Mouse (Mus musculus): ENCODE data around the gene Defa26. TPM values are rescaled to one million over a fixed set of nuclear protein-coding genes. Genes with fewer than 3 reads are reported as not detected.

Defa26 gene
- polyA plus RNA-seq (2017; shearing (Covaris generic)): not detected

GRCm38 (mm10) chr8:21617883-21618282, at the start of gene Defa26:
TSS of gene Defa26 (plus strand) at chr8:21618183.

GRCm38 (mm10) chr8:21582706-21583105, 35.3 kb upstream of the Defa26 start, which contains the start of gene Defa28:
TSS of gene Defa28 (plus strand) at chr8:21583006.

GRCm38 (mm10) chr8:21594408-21594807, 23.6 kb upstream of the Defa26 start, which contains the start of gene Gm7861:
TSS of gene Gm7861 (minus strand) at chr8:21594508.

GRCm38 (mm10) chr8:21655480-21655879, 37.5 kb downstream of the Defa26 start, which contains the start of gene Defa17:
TSS of gene Defa17 (plus strand) at chr8:21655780.

GRCm38 (mm10) chr8:21665497-21665896, 47.5 kb downstream of the Defa26 start, which contains the start of gene Defa34:
TSS of gene Defa34 (plus strand) at chr8:21665797.

Other genes with a start within 250 kb of the Defa26 start
- not detected for gene Defa2, start 239.7 kb upstream of the Defa26 start, polyA plus RNA-seq (2017; shearing (Covaris generic))
- gene Defa33, start 226.4 kb upstream of the Defa26 start, polyA plus RNA-seq (2017; shearing (Covaris generic)): not detected
- gene Defa36, start 190.8 kb upstream of the Defa26 start, polyA plus RNA-seq (2017; shearing (Covaris generic)): not detected
- not detected for gene Gm7849, start 161.6 kb upstream of the Defa26 start, polyA plus RNA-seq (2017; shearing (Covaris generic))
- not detected for gene Defa20, start 108.9 kb upstream of the Defa26 start, polyA plus RNA-seq (2017; shearing (Covaris generic))
- not detected for gene Defa32, start 89.2 kb upstream of the Defa26 start, polyA plus RNA-seq (2017; shearing (Covaris generic))
- gene Defa37, start 52.8 kb upstream of the Defa26 start, polyA plus RNA-seq (2017; shearing (Covaris generic)): not detected
- gene Defa28, start 35.2 kb upstream of the Defa26 start, polyA plus RNA-seq (2017; shearing (Covaris generic)): not detected
- not detected for gene Gm7861, start 23.7 kb upstream of the Defa26 start, polyA plus RNA-seq (2017; shearing (Covaris generic))
- gene Defa17, start 37.6 kb downstream of the Defa26 start, polyA plus RNA-seq (2017; shearing (Covaris generic)): not detected
- gene Defa34, start 47.6 kb downstream of the Defa26 start, polyA plus RNA-seq (2017; shearing (Covaris generic)): not detected
- not detected for gene AY761184, start 85.5 kb downstream of the Defa26 start, polyA plus RNA-seq (2017; shearing (Covaris generic))
- not detected for gene Defa24, start 116.3 kb downstream of the Defa26 start, polyA plus RNA-seq (2017; shearing (Covaris generic))
- gene Defb50, start 205.4 kb downstream of the Defa26 start, polyA plus RNA-seq (2017; shearing (Covaris generic)): not detected
- not detected for gene Defb2, start 221.7 kb downstream of the Defa26 start, polyA plus RNA-seq (2017; shearing (Covaris generic))
- not detected for gene Defb10, start 240.7 kb downstream of the Defa26 start, polyA plus RNA-seq (2017; shearing (Covaris generic))

Data from naive thymus-derived CD4-positive, alpha-beta T cell, adult 5 months (primary cell).